Mouse (Mus musculus): ENCODE measurements at regions not wholly inside any gene's neighbourhood (a gene's known extent, or its start where the extent isn't known, plus 50 kb on each side); places are given as distances from the start of the nearest gene placed in this dataset.

DNA sequence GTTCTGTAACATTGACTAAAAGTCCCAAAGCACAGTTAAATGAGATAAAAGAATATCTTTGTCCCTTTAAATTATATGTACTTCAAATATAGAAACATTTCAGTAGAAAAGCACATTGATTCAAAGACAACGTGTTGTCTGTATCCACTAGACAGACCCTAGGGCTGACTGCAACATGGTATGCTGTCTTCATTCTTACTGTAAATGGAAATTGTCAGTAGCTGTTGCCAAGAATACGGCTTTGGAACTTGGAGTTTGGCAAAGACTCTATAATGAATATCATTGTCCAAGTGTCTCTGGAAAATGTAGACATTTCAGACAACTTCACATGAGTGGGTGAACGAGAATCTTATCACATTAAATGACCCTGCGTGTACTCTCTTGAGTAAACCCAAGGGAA is 311.2 kb downstream of the Kcnj2 start:
- Histone ChIP-seq H3K9ac (ENCODE audit: low read depth, low read length) (no peak overlapping the region), H3K27me3 (replicated peaks; ENCODE audit: control insufficient read depth, insufficient read depth, low read length) (no peaks in the 10 kb centered on the region), H3K4me3 (ENCODE audit: low read length) (no peak overlapping the region), H3K4me2 (ENCODE audit: low read depth, low read length) (no peak overlapping the region), H3K36me3 (ENCODE audit: control insufficient read depth, insufficient read depth, low read length) (no peaks in the 10 kb centered on the region), H3K4me1 (ENCODE audit: control insufficient read depth, insufficient read depth, low read length) (no peaks in the 10 kb centered on the region), H3K27ac (ENCODE audit: low read length) (no peak overlapping the region), H3K9me3 (ENCODE audit: control insufficient read depth, low read length) (no peaks in the 10 kb centered on the region)
- 60% methylated on average over 4 of the region's 4 CpGs for WGBS
- 0 out of 2 replicates have a peak, but pooled peaks have one; percentile 40 for ATAC-seq

DNA sequence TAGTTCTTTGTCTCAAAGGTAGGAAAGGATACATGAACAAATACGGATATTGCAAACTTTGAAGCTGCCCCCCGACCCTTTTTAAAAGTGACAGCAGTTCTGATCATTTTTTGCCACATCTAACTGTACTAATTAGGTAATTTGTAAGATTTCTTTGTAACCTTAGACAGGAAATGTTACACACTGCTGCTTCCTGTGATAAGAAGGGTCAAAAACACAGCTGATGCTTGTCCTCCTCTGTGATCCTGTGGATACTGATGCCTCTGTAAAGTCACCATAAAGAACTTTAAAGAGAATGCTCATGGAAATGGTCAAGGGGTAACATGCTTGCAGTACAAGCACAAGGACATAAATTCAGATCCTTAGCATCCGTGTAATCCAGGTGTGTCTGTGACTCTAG is 313.9 kb downstream of the Kcnj2 start:
- H3K27me3 ChIP-seq (replicated peaks; ENCODE audit: control insufficient read depth, insufficient read depth, low read length) = no peaks in the 10 kb centered on the region
- WGBS = 85% methylated on average over 3 of the region's 3 CpGs
- H3K36me3 ChIP-seq (ENCODE audit: control insufficient read depth, insufficient read depth, low read length) = no peaks in the 10 kb centered on the region
- H3K4me3 ChIP-seq (ENCODE audit: low read length) = no peak overlapping the region
- ATAC-seq = no peak
- no peaks in the 10 kb centered on the region for H3K9me3 ChIP-seq (ENCODE audit: control insufficient read depth, low read length)
- H3K4me2 ChIP-seq (ENCODE audit: low read depth, low read length) = no peak overlapping the region
- no peak overlapping the region for H3K9ac ChIP-seq (ENCODE audit: low read depth, low read length)
- no peaks in the 10 kb centered on the region for H3K4me1 ChIP-seq (ENCODE audit: control insufficient read depth, insufficient read depth, low read length)
- no peak overlapping the region for H3K27ac ChIP-seq (ENCODE audit: low read length)

DNA sequence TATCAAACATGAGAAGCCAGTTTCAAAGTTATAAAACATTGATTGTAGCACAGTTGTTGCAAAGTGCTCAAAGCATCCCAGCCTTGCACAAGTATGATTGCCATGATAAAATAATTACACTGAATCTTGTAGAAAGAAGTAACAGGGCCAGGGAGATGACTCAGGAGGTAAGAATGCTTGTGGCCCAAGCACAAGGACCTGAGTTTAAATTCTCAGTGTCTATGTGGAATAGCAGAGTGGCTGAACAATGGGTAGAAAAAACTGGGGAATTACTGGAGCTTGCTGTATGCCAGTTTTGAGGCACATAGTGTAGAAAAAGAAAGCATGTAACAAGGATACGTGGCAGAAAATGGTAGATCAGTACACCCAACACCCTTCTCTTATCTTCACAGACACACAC is 332.7 kb downstream of the Kcnj2 start:
- Histone ChIP-seq H3K9ac (ENCODE audit: low read depth, low read length) (no peak overlapping the region), H3K4me3 (ENCODE audit: low read length) (no peak overlapping the region), H3K4me2 (ENCODE audit: low read depth, low read length) (no peak overlapping the region), H3K9me3 (ENCODE audit: control insufficient read depth, low read length) (no peaks in the 10 kb centered on the region), H3K4me1 (ENCODE audit: control insufficient read depth, insufficient read depth, low read length) (no peaks in the 10 kb centered on the region), H3K27ac (ENCODE audit: low read length) (no peak overlapping the region), H3K27me3 (replicated peaks; ENCODE audit: control insufficient read depth, insufficient read depth, low read length) (no peaks in the 10 kb centered on the region), H3K36me3 (ENCODE audit: control insufficient read depth, insufficient read depth, low read length) (no peaks in the 10 kb centered on the region)
- WGBS = 93% methylated on average over 1 of the region's 1 CpGs
- no peak for ATAC-seq

DNA sequence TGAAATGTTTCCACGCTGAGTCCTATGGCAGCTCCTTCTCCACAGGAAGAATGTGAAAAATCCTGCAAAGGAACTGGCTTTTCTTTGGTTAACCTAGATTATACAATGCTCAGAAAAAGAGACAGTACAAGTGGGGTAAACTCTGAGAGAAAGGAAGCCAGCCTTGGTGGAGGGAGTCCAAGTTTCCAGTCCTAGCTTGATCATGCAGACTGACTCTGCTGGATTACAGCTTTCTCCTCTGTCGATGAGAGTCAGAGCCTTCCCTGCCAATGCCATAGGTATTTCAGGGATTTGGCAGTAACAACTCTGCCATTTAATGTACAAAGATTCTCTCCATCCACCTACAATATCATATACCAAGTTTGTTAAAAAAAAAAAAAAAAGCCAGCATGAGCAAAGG is 343.3 kb downstream of the Kcnj2 start:
- Histone ChIP-seq H3K27ac (ENCODE audit: low read length) (no peak overlapping the region), H3K4me3 (ENCODE audit: low read length) (no peak overlapping the region), H3K4me1 (ENCODE audit: control insufficient read depth, insufficient read depth, low read length) (no peaks in the 10 kb centered on the region), H3K9ac (ENCODE audit: low read depth, low read length) (no peak overlapping the region), H3K36me3 (ENCODE audit: control insufficient read depth, insufficient read depth, low read length) (no peaks in the 10 kb centered on the region), H3K9me3 (ENCODE audit: control insufficient read depth, low read length) (no peaks in the 10 kb centered on the region), H3K27me3 (replicated peaks; ENCODE audit: control insufficient read depth, insufficient read depth, low read length) (no peaks in the 10 kb centered on the region), H3K4me2 (ENCODE audit: low read depth, low read length) (no peak overlapping the region)
- ATAC-seq = no peak
- 84% methylated on average over 2 of the region's 2 CpGs for WGBS

DNA sequence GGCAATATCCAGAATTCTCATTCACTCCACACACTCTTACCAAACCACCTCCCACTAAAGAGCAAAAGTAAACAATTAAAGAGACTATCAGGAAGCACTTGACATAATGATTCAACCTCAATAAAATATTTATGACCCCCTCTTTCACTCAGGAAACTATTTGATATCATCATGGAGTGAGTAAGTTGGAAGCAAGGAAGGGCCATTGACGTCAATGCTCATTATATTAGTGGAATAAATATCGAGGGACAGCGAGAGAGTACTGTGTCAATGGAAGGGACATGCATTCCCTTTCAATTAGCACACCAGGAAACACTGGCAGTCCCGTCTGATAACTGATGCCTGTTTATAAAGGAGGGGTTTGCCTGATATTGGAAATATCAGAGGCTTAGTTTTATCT is 358.9 kb downstream of the Kcnj2 start:
- H3K27ac ChIP-seq (ENCODE audit: low read length) = no peak overlapping the region
- H3K9me3 ChIP-seq (ENCODE audit: control insufficient read depth, low read length) = no peaks in the 10 kb centered on the region
- no peak overlapping the region for H3K4me2 ChIP-seq (ENCODE audit: low read depth, low read length)
- no peak overlapping the region for H3K4me3 ChIP-seq (ENCODE audit: low read length)
- ATAC-seq = no peak
- no peaks in the 10 kb centered on the region for H3K36me3 ChIP-seq (ENCODE audit: control insufficient read depth, insufficient read depth, low read length)
- H3K9ac ChIP-seq (ENCODE audit: low read depth, low read length) = no peak overlapping the region
- H3K27me3 ChIP-seq (replicated peaks; ENCODE audit: control insufficient read depth, insufficient read depth, low read length) = no peaks in the 10 kb centered on the region
- whole genome bisulfite sequencing = 54% methylated on average over 4 of the region's 4 CpGs
- H3K4me1 ChIP-seq (ENCODE audit: control insufficient read depth, insufficient read depth, low read length) = no peaks in the 10 kb centered on the region

DNA sequence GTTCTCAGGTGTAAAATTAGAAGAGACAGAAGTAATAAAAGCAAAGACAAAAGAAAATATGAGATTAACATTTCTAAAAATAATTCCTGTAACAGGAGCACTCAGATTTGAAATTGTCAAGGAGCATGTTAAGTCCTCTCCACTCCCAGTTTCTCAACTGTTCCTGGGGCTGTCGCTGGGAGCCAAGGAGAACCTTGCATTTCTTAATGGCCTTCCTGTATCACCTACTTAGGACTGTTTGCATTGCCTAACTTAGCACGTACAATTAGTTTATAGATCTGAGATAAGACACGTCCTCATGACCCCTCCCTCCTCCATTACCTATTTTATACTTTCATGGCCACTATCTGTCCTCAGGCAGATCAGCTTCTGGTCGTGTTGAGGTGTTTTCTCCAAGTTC is 360.8 kb downstream of the Kcnj2 start:
- H3K27me3 ChIP-seq (replicated peaks; ENCODE audit: control insufficient read depth, insufficient read depth, low read length) = no peaks in the 10 kb centered on the region
- no peak overlapping the region for H3K4me3 ChIP-seq (ENCODE audit: low read length)
- ATAC-seq = peak; percentile 87
- H3K4me1 ChIP-seq (ENCODE audit: control insufficient read depth, insufficient read depth, low read length) = no peaks in the 10 kb centered on the region
- 36% methylated on average over 4 of the region's 4 CpGs for WGBS
- no peaks in the 10 kb centered on the region for H3K9me3 ChIP-seq (ENCODE audit: control insufficient read depth, low read length)
- H3K4me2 ChIP-seq (ENCODE audit: low read depth, low read length) = no peak overlapping the region
- H3K27ac ChIP-seq (ENCODE audit: low read length) = no peak overlapping the region
- no peak overlapping the region for H3K9ac ChIP-seq (ENCODE audit: low read depth, low read length)
- no peaks in the 10 kb centered on the region for H3K36me3 ChIP-seq (ENCODE audit: control insufficient read depth, insufficient read depth, low read length)

DNA sequence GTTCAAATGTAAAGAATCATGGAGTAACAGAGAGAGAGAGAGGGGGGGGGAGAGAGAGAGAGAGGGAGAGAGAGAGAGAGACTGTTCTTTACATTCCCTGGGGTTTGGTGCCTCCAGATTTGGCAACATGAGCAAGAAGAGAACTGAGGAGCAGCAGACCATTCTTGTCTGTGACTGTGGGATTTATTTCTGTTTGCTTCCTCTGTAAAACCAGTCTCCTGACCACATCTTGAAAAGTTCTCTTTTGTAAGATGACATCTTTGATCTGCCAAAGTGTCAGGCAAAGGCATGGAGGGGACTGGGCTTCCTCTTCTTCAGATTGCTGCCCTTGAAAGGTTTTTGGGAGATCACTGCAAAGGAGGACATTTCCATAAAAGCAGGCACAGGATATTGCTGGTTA is 376.3 kb downstream of the Kcnj2 start:
- no peak overlapping the region for H3K4me2 ChIP-seq (ENCODE audit: low read depth, low read length)
- no peak overlapping the region for H3K4me3 ChIP-seq (ENCODE audit: low read length)
- H3K9me3 ChIP-seq (ENCODE audit: control insufficient read depth, low read length) = no peaks in the 10 kb centered on the region
- H3K36me3 ChIP-seq (ENCODE audit: control insufficient read depth, insufficient read depth, low read length) = no peaks in the 10 kb centered on the region
- ATAC-seq = no peak
- no peak overlapping the region for H3K27ac ChIP-seq (ENCODE audit: low read length)
- no peaks in the 10 kb centered on the region for H3K27me3 ChIP-seq (replicated peaks; ENCODE audit: control insufficient read depth, insufficient read depth, low read length)
- H3K4me1 ChIP-seq (ENCODE audit: control insufficient read depth, insufficient read depth, low read length) = no peaks in the 10 kb centered on the region
- H3K9ac ChIP-seq (ENCODE audit: low read depth, low read length) = no peak overlapping the region

DNA sequence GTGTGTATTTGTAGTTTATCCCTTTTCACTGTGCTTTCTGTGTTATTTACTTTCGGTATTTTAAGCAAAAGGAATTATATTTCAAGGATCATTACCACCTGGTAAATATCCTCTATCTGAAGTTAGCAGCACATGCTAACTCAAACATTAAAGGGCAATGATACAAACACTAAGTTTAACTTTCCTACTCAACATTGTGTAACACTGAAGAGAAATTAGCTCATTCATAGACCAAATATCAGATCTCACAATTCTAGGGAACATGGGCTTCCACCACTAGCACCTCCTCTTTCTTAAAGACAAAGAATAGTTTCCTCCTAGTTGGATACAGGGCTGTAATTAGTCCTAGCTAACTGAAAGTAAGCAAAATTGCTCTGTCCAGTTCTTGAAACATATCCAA is 377.4 kb downstream of the Kcnj2 start:
- no peaks in the 10 kb centered on the region for H3K4me1 ChIP-seq (ENCODE audit: control insufficient read depth, insufficient read depth, low read length)
- no peak overlapping the region for H3K4me2 ChIP-seq (ENCODE audit: low read depth, low read length)
- WGBS = 92% methylated on average over 1 of the region's 1 CpGs
- ATAC-seq = no peak
- no peak overlapping the region for H3K9ac ChIP-seq (ENCODE audit: low read depth, low read length)
- no peak overlapping the region for H3K4me3 ChIP-seq (ENCODE audit: low read length)
- no peaks in the 10 kb centered on the region for H3K36me3 ChIP-seq (ENCODE audit: control insufficient read depth, insufficient read depth, low read length)
- H3K9me3 ChIP-seq (ENCODE audit: control insufficient read depth, low read length) = no peaks in the 10 kb centered on the region
- H3K27ac ChIP-seq (ENCODE audit: low read length) = no peak overlapping the region
- H3K27me3 ChIP-seq (replicated peaks; ENCODE audit: control insufficient read depth, insufficient read depth, low read length) = no peaks in the 10 kb centered on the region

DNA sequence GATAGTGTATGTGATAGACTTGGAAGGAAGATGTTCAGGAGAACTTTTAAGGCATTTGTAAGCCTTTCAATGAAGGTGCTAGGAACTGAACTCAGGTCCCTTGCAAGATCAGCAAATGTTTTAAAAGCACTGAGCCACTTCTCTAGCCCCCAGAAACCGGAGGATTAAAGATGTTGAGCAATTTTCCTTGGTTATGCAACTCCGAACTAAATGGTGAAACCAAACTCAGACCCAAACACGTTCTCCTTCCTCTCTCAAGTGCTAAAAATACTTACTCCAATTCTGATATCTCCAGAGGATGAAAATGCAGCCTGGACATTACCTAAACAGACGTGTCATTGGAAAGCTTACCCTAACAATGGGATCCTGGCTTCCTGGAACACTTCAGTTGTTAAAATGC is 378.8 kb downstream of the Kcnj2 start:
- Histone ChIP-seq H3K4me1 (ENCODE audit: control insufficient read depth, insufficient read depth, low read length) (no peaks in the 10 kb centered on the region), H3K27me3 (replicated peaks; ENCODE audit: control insufficient read depth, insufficient read depth, low read length) (no peaks in the 10 kb centered on the region), H3K4me2 (ENCODE audit: low read depth, low read length) (no peak overlapping the region), H3K27ac (ENCODE audit: low read length) (no peak overlapping the region), H3K36me3 (ENCODE audit: control insufficient read depth, insufficient read depth, low read length) (no peaks in the 10 kb centered on the region), H3K9me3 (ENCODE audit: control insufficient read depth, low read length) (no peaks in the 10 kb centered on the region), H3K9ac (ENCODE audit: low read depth, low read length) (no peak overlapping the region), H3K4me3 (ENCODE audit: low read length) (no peak overlapping the region)
- WGBS = 82% methylated on average over 4 of the region's 4 CpGs
- ATAC-seq = no peak

DNA sequence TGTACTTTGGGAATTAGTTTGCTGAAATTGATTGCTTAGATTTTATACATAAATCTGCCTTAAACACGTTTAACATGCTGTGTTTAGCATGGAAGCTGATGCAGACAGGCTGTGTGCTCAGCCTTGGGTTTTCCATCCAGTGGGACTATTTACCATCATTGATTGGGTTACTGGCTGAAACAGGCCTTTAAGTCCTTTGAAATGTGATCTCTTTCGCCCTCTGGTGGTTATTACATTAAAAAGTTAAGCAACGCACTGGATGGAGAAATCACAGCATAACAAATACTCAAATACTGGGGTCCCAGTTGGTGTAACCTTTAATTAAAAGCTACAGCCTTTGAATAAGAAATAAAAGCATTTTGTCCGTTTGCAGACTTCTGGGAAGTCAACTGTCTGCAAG is 379.8 kb downstream of the Kcnj2 start:
- Histone ChIP-seq H3K36me3 (ENCODE audit: control insufficient read depth, insufficient read depth, low read length) (no peaks in the 10 kb centered on the region), H3K27me3 (replicated peaks; ENCODE audit: control insufficient read depth, insufficient read depth, low read length) (no peaks in the 10 kb centered on the region), H3K9ac (ENCODE audit: low read depth, low read length) (no peak overlapping the region), H3K4me1 (ENCODE audit: control insufficient read depth, insufficient read depth, low read length) (no peaks in the 10 kb centered on the region), H3K4me2 (ENCODE audit: low read depth, low read length) (no peak overlapping the region), H3K27ac (ENCODE audit: low read length) (no peak overlapping the region), H3K4me3 (ENCODE audit: low read length) (no peak overlapping the region), H3K9me3 (ENCODE audit: control insufficient read depth, low read length) (no peaks in the 10 kb centered on the region)
- 10% methylated on average over 4 of the region's 4 CpGs for WGBS
- no peak for ATAC-seq

Data from intestine, embryonic 16.5 days (tissue).